Mouse (Mus musculus) liver, embryonic 14.5 days (tissue): Measurements from ENCODE around the gene Clcn1.

ENCODE experiments used
- CTCF ChIP-seq: IDR thresholded peaks from 2 replicates; pipeline ENCODE4 v1.5.1; 2016; ENCODE audit warnings: antibody characterized with exemption, low read depth, control low read depth
- EP300 ChIP-seq: IDR thresholded peaks from 2 replicates; pipeline ENCODE4 v1.6.1; 2016; ENCODE audit warnings: antibody characterized with exemption, low read depth

DNA sequence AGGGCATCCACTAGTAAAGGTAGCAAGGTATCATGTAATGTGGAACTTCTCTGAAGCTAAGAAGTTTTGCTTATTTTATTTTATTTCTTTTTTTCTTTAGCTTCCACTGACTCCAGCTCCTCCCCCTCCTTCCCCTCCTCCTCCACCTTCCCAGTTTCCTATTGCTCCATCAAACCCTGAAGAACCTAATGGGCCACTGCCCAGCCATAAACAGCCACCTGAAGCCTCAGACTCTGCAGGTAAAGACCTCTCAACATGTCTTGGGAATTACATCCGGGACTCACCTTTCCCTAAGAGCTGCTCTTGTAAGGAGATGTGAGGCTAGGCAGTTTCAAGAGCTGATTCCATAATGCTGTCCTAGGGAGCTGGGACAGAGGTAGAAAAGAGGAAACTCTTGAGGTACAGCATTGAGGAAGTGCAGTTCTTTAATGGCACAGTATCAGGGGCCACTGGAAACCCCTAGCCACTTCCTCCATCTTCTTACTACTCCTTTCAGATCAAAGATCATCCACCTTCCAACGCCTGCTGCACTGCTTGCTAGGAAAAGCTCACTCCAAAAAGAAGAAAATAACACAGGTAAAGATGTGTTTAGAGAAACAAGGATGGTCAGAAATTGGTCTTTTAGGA lies 24.1 kb downstream of the Clcn1 start:
- TF ChIP-seq CTCF (no peak), EP300 (no peak)
